Mouse (Mus musculus) kidney, postnatal 10 days (tissue): Measurements from ENCODE around the gene Olfr1347.

Experiments
- DNase-seq: peaks from one replicate; pipeline ENCODE4 v3.0.0; 2021; ENCODE audit warnings: mixed read lengths

Olfr1347 gene

DNA sequence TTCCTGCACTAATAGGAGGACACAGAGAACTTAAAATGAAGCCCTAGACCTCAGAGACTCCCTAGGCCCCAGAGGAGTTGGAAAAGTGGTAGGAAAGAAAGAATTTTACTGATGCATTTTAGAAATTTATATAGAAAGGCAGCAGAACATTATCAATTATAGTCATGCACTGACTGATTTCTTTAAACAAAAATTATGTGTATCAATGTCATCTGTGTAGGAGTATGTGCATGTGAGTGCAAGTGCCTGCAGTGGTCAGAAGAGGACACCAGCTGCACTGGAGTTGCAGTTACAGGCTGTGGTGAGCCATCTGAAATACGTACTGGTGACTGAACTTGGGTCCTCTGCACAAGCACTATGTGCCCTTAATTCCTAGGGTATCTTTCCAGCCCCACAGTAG is at the start of gene Olfr1347:
Gene Olfr1347, minus strand, starts transcription at position 101 of the 400 bp plus-strand sequence.
- DNase-seq = no peak

DNA sequence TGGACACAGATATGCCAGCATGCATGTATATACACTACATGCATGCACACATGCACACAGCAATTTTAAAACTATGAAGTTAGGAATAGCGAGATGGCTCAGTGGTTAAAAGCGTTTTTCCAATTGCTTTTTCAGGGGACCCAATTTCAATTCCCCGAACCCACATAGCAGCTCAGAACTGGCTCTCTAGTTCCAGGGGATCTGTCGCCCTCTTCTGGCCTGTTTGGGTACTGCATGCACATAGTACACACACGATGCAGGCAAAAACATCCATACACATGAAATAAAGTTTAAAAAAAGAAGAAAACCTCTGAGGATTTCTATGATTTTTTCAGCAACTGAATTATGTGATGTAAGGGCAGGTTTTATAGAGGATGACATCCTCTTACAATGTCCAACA is 26.6 kb upstream of the Olfr1347 start:
- DNase-seq = peak; percentile 7

DNA sequence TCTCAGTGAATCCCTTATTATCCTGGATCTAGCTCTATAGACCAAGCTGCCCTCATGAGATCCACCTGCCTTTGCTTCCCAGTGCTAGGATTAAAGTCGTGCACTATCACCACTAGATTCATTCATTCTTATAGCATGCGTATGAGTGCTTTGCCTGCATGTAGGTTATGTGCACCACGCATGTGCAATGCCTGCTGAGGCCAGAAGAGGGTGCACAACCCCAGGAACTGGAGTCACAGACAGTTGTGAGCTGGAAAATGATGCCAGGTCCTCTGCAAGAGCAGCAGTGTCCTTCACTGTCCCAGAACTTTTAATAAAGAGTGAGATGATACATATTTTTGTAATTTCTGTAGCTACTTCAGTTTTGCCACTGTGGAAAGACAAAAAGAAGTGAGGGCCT is 25.4 kb upstream of the Olfr1347 start:
- no peak for DNase-seq

DNA sequence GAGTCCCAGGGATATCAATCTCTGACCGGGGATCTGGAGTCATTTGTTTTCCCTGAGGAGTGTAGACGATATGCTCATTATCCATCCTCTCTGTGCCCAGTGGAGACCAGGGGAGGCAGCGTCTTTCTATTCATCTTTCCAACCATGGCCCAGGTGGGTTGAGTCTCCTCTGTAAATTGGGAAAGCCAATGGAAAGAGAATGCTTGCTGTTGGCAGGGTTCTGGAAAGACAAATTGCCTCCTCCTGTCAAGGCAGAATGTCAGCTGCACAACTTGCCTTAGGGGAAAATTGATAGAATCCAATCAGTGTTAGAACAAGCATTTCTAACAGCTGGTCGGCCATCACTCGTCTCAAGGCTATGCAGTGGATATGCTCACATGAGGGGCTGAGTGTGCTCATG is 23.3 kb upstream of the Olfr1347 start, which contains the start of gene Olfr1349:
Gene Olfr1349, minus strand, starts transcription at position 101 of the 400 bp plus-strand sequence.
- DNase-seq = no peak

DNA sequence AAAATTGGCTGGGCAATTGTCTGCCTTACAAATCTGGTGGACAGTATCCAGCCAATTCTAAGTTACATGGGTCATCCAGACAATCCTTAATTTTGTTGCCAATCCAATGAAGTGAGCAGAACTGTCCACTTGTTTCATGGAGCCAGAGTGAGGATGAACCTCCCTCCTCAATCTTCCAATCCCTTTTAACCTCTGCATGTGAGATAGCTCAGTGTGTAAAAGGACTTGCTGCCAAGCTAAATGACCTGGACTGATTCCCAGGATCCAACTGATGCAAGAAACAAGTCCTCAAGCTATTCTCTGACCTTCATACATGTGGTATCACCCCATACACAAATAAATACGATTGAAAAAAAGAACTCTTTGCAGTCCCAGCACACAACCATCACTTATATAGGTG is 22.1 kb upstream of the Olfr1347 start:
- DNase-seq = no peak

DNA sequence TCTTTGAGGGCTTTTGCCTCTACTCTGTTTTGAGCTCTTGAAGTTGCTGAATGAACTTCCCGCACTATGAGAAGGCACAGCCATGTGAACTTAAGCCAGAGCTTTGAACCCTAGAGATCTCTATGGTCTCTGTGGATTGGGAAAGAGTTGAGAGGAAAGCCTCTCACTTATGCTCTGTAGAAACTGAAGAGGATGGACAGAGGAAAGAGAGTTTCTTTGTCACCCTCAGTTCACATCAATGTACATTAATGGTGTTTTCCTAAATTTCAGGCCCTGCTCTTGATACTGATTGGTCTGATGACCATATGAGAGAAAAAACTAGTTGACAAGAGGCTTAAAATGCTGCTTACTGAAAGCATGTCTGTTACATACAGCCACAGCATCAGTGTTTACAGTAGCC is 9.1 kb upstream of the Olfr1347 start, which contains the start of gene Olfr1348:
Gene Olfr1348, minus strand, starts transcription at position 101 of the 400 bp plus-strand sequence.
- DNase-seq = no peak

DNA sequence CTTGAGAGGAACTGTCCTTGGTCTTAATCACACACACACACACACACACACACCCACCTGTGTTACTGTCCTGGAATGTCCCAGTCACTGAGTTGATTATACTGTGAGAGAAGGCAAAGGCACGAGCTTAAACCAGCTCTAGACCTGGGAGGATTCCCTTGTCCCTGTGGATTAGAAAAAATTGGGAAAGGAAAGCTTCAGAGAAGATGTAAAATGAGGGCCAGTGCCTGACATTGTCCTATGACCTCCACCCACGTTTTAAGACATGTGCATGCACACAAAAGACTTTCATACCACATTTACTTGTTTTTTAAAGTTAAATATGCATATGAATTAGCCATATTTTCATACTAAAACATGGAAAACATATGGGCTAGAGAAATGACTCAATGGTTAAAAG is 12.7 kb downstream of the Olfr1347 start, which contains the start of gene Olfr5:
Gene Olfr5, minus strand, starts transcription at position 101 of the 400 bp plus-strand sequence.
- no peak for DNase-seq

DNA sequence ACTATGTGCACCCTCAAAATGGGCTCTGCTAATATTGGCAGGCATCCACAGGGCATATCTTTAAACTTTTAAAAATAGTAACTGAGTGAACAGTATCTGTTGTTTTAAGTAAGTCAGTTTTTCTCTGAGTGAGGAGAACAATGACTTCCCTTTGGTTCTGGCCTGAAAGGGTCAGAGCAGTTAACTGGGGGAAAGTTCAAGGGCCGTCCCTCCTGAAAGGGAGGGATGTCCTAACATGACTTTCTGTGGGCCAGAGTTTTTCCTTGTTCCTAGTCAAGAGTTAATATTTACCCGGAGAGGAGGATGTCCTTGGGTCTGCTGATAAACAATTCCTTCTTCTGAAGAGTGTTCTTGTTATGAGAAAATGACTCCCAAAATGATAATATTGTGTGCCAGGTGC is 21.9 kb downstream of the Olfr1347 start:
- DNase-seq = peak; percentile 6

DNA sequence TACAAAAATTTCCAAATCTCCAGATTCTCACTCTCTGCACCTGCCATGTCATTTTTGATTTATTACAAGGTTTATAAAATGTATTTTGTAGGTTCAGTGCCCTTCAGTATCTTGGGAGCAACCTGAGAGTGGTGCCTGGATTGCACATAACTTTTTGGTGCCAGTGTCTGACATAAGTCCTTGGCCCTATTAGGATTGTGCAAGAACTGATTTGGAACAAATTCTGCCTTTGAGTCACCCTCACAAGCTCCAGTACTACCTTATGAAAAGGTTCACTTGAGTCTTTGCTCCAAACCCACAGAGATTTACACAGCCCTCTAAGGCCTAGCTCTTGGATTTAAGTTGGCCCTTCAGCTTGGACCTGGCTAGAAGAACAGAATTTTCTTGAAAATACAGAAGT is 32.6 kb downstream of the Olfr1347 start, which contains the start of gene Olfr1346:
Gene Olfr1346, plus strand, starts transcription at position 151 of the 400 bp plus-strand sequence.
- no peak for DNase-seq

DNA sequence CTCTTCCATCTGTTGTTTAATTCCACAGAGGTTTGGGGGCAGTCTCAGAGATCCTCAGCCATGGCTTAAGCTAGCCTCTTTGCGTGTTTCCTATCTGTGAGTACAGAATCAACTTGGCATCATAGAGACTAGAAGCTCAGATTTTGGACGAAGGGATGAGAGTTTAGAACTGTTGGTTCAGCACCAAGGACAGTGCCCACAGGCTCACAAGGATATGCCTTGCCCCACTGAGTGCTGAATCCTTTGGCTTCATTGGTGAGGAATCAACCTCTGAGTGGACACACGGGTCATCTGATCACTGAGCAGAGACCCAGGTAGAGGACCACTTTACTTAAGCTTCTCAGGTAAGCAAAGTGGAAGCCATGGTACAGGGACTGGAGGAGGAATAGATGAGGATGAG is 43.2 kb downstream of the Olfr1347 start:
- DNase-seq = peak; percentile 10

DNA sequence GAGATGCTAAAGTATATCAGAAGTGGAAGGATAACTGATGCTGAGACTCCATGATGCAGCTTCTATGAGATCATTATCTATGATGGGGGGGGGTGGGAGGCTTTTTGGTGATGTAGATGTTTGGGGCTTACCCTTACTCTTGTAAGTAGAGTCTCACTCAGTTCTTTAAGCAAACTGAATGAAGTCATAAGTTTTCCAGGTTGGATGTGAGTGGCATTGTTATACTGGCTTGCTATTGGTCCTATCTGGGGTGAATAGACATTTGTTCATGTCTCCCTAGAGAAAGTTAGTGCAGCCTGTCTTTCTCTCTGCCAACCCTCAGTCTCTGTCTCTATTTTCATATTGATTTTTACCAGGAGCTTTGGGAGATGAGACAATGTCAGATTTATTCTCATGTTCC is 43.7 kb downstream of the Olfr1347 start, which contains the start of gene Olfr1336:
Gene Olfr1336, plus strand, starts transcription at position 301 of the 400 bp plus-strand sequence.
- no peak for DNase-seq

DNA sequence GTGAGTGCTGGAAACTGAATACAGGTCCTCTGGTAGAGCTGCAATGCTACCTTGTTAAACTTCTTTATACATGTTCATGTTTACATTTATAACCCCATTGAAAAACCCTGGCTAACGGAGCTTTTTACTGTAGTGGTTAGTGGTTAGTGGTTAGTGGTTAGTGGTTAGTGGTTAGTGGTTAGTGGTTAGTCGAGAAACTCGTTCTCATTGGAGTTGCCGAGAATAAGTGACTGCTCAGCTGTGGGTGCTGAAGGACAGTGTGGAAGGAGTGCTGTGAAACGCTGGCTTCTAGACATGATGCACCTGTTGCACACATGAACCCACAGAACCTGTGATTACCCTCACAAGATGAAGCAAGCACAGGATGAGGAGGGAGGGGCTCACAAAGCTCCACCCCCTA is 51.8 kb downstream of the Olfr1347 start:
- no peak for DNase-seq

DNA sequence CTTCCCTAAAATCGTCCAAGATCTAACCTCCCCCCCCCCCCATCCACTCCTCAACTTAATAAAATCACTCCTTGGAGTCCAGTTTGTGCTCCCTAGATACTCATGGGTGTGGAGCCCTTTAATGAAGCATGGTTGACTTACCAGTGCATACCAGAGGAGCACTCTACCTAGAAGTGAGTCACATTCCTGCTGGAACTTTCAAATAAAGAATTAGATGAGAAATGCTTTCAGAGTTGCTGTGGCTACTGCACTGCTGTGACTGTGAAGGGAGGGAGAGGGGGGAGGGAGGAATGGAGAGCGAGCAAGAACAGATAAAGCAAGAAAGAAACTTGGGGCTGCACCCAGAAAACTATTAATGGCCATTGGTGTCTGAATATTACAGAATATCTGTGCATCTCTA is 58.4 kb downstream of the Olfr1347 start:
- no peak for DNase-seq

DNA sequence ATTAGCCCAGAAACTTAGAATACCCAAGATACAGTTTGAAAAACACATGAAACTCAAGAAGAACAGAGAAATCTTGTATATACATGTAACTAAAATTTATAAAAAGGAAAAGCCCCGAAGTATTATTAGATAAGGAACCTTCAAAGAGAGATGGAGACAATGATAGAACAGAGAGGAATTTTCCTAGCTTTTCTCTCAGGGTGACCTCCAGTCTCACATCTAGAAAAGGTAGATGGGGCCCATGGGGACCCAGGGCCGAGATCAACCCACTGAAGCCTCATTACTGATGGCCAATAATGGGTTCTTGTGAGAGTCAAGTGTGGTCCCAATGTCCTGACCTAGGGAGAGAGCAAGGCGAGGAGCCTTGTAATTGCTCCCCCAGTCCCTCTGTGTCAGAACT is 61.2 kb downstream of the Olfr1347 start, which contains the start of gene Olfr1344:
Gene Olfr1344, plus strand, starts transcription at position 301 of the 400 bp plus-strand sequence.
- DNase-seq = no peak
